Mouse (Mus musculus): ENCODE results near the gene Pole3. TPM values are rescaled to one million over a fixed set of nuclear protein-coding genes. Genes with fewer than 3 reads are reported as not detected.

The Pole3 gene
- polyA plus RNA-seq, 1 experiment: 44.8 TPM

DNA sequence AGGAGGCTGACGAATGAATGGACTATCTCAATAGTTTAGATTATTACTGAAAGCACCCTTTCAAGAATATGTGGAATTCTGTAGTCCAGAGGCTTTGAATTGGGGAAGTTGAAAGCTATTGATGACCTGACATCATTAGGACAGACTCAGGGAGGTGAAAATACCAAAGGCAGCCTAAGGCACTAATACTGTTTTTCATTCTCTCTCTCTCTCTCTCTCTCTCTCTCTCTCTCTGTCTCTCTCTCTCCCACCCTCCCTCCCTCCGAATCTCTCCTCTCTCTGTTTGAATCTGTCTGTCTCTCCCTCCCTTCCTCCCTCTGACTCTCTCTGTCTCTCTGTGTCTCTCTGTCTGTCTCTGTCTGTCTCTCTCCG lies 36.7 kb upstream of the Pole3 start:
- Histone ChIP-seq H3K27me3 (ENCODE audit: control insufficient read depth, insufficient read depth, low read length) (no peaks in the 10 kb centered on the region), H3K4me1 (ENCODE audit: control insufficient read depth, insufficient read depth, low read length) (peaks cover 7% of the 10 kb centered on the region), H3K27ac (ENCODE audit: control insufficient read depth, insufficient read depth, low read depth, low read length) (no peak overlapping the region), H3K36me3 (ENCODE audit: control insufficient read depth, insufficient read depth, low read length) (no peaks in the 10 kb centered on the region), H3K4me3 (ENCODE audit: control insufficient read depth, low read depth, low read length) (no peak overlapping the region)
- TF ChIP-seq CTCF (IDR thresholded peaks at IDR 0.05; ENCODE audit: control insufficient read depth, insufficient read depth, insufficient replicate concordance, low read depth, low read length): no peak
- TF ChIP-seq POLR2A (IDR thresholded peaks at IDR 0.05; ENCODE audit: control insufficient read depth, low read depth, low read length): no peak

- Histone ChIP-seq H3K4me3 (ENCODE audit: control insufficient read depth, low read depth, low read length) (peak overlapping the region; percentile 23), H3K4me1 (ENCODE audit: control insufficient read depth, insufficient read depth, low read length) (peaks cover 7% of the 10 kb centered on the region), H3K27ac (ENCODE audit: control insufficient read depth, insufficient read depth, low read depth, low read length) (no peak overlapping the region), H3K27me3 (ENCODE audit: control insufficient read depth, insufficient read depth, low read length) (no peaks in the 10 kb centered on the region), H3K36me3 (ENCODE audit: control insufficient read depth, insufficient read depth, low read length) (no peaks in the 10 kb centered on the region)
- TF ChIP-seq CTCF (IDR thresholded peaks at IDR 0.05; ENCODE audit: control insufficient read depth, insufficient read depth, insufficient replicate concordance, low read depth, low read length) (no peak), POLR2A (IDR thresholded peaks at IDR 0.05; ENCODE audit: control insufficient read depth, low read depth, low read length) (no peak)
Measured at GRCm38 (mm10) chr4:62560963-62561629, 36.2 kb upstream of the Pole3 start.

DNA sequence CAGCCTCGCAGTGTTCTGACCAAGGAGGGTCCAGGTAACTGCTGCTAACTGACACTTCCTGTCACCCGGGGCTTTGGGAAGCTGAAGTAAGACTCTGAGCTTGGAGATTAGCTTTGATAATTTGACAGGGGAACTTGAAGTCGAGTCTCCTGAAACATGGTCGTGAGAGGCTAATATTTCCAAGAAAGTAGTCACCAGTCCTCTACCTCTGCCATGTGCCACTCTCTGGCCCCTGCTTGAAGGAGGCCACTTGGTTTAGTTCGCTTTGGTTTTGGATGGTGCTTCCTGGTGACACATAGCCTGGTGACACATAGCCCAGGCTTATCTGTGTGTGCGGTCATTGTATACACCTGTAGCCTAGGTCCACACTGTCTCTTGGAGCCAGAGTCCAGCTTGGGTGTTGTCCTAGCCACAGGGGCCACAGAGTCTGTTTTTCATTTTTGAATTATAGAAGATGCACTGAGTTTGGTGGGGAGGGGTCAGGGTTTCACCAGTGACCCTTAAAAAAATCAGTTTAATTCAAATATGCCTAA lies 35.0 kb upstream of the Pole3 start, which contains the start of gene Rgs3:
Rgs3 (plus strand) TSS at position 51 of the 533 bp plus-strand sequence.
- TF ChIP-seq CTCF (IDR thresholded peaks at IDR 0.05; ENCODE audit: control insufficient read depth, insufficient read depth, insufficient replicate concordance, low read depth, low read length) (no peak), POLR2A (IDR thresholded peaks at IDR 0.05; ENCODE audit: control insufficient read depth, low read depth, low read length) (peak; percentile 59; the same call in 1 of the 2 replicates)
- no peaks in the 10 kb centered on the region for H3K36me3 ChIP-seq (ENCODE audit: control insufficient read depth, insufficient read depth, low read length)
- H3K27ac ChIP-seq (ENCODE audit: control insufficient read depth, insufficient read depth, low read depth, low read length): peak within 1 kb of the TSS; percentile 84
- peaks cover 4% of the 10 kb centered on the region for H3K4me1 ChIP-seq (ENCODE audit: control insufficient read depth, insufficient read depth, low read length)
- H3K27me3 ChIP-seq (ENCODE audit: control insufficient read depth, insufficient read depth, low read length): no peaks in the 10 kb centered on the region
- H3K4me3 ChIP-seq (ENCODE audit: control insufficient read depth, low read depth, low read length): peak within 1 kb of the TSS; percentile 73

DNA sequence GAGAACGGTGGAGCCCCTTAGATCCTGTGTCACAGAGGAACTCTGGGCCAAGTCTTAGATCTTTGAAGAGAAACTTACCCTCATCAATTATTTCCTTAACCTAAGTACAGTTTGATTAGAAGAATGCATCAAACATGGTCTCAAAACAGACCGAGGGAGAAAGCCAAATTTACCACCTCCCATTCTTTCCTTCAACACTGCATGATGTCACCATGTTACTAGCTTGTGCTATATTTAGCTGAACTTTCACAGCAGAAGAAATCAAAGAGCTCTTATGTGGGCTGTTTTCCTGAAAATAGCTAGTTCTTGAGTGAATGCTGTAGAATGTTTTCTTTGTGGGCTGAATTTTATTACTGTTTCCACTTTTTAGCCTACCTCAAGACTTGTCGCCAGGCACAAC lies 32.6 kb upstream of the Pole3 start:
- Histone ChIP-seq H3K36me3 (ENCODE audit: control insufficient read depth, insufficient read depth, low read length) (no peaks in the 10 kb centered on the region), H3K4me3 (ENCODE audit: control insufficient read depth, low read depth, low read length) (no peak overlapping the region), H3K4me1 (ENCODE audit: control insufficient read depth, insufficient read depth, low read length) (peaks cover 2% of the 10 kb centered on the region), H3K27me3 (ENCODE audit: control insufficient read depth, insufficient read depth, low read length) (no peaks in the 10 kb centered on the region), H3K27ac (ENCODE audit: control insufficient read depth, insufficient read depth, low read depth, low read length) (no peak overlapping the region)
- no peak for TF ChIP-seq POLR2A (IDR thresholded peaks at IDR 0.05; ENCODE audit: control insufficient read depth, low read depth, low read length)
- no peak for TF ChIP-seq CTCF (IDR thresholded peaks at IDR 0.05; ENCODE audit: control insufficient read depth, insufficient read depth, insufficient replicate concordance, low read depth, low read length)

- Histone ChIP-seq H3K27ac (ENCODE audit: control insufficient read depth, insufficient read depth, low read depth, low read length) (no peak overlapping the region), H3K4me1 (ENCODE audit: control insufficient read depth, insufficient read depth, low read length) (no peaks in the 10 kb centered on the region), H3K4me3 (ENCODE audit: control insufficient read depth, low read depth, low read length) (no peak overlapping the region), H3K27me3 (ENCODE audit: control insufficient read depth, insufficient read depth, low read length) (no peaks in the 10 kb centered on the region), H3K36me3 (ENCODE audit: control insufficient read depth, insufficient read depth, low read length) (no peaks in the 10 kb centered on the region)
- TF ChIP-seq CTCF (IDR thresholded peaks at IDR 0.05; ENCODE audit: control insufficient read depth, insufficient read depth, insufficient replicate concordance, low read depth, low read length): no peak
Measured at GRCm38 (mm10) chr4:62551966-62552365, 27.1 kb upstream of the Pole3 start.

GRCm38 (mm10) chr4:62544801-62545200 lies 19.9 kb upstream of the Pole3 start:
- Histone ChIP-seq H3K4me3 (ENCODE audit: control insufficient read depth, low read depth, low read length) (no peak overlapping the region), H3K4me1 (ENCODE audit: control insufficient read depth, insufficient read depth, low read length) (no peaks in the 10 kb centered on the region), H3K27ac (ENCODE audit: control insufficient read depth, insufficient read depth, low read depth, low read length) (no peak overlapping the region), H3K36me3 (ENCODE audit: control insufficient read depth, insufficient read depth, low read length) (no peaks in the 10 kb centered on the region), H3K27me3 (ENCODE audit: control insufficient read depth, insufficient read depth, low read length) (no peaks in the 10 kb centered on the region)
- no peak for TF ChIP-seq POLR2A (IDR thresholded peaks at IDR 0.05; ENCODE audit: control insufficient read depth, low read depth, low read length)
- no peak for TF ChIP-seq CTCF (IDR thresholded peaks at IDR 0.05; ENCODE audit: control insufficient read depth, insufficient read depth, insufficient replicate concordance, low read depth, low read length)

- Histone ChIP-seq H3K27me3 (ENCODE audit: control insufficient read depth, insufficient read depth, low read length) (no peaks in the 10 kb centered on the region), H3K4me1 (ENCODE audit: control insufficient read depth, insufficient read depth, low read length) (no peaks in the 10 kb centered on the region), H3K27ac (ENCODE audit: control insufficient read depth, insufficient read depth, low read depth, low read length) (no peak overlapping the region), H3K36me3 (ENCODE audit: control insufficient read depth, insufficient read depth, low read length) (no peaks in the 10 kb centered on the region), H3K4me3 (ENCODE audit: control insufficient read depth, low read depth, low read length) (no peak overlapping the region)
- no peak for TF ChIP-seq CTCF (IDR thresholded peaks at IDR 0.05; ENCODE audit: control insufficient read depth, insufficient read depth, insufficient replicate concordance, low read depth, low read length)
- no peak for TF ChIP-seq POLR2A (IDR thresholded peaks at IDR 0.05; ENCODE audit: control insufficient read depth, low read depth, low read length)
Measured at GRCm38 (mm10) chr4:62543782-62544181, 18.9 kb upstream of the Pole3 start.

All from testis, adult 2 months (tissue).